Mouse (Mus musculus): ENCODE data around the gene C130050O18Rik. TPM values are rescaled to one million over a fixed set of nuclear protein-coding genes. Genes with fewer than 3 reads are reported as not detected.
"Not testable (repeated sequence)": the region's sequence is repeated elsewhere in the genome, so short reads cannot be mapped to it uniquely, and the experiment has no call there.

C130050O18Rik gene
- polyA plus RNA-seq, 1 experiment from 2014 or later, result 0.56 TPM

GRCm38 (mm10) chr5:139383234-139383633, 21.8 kb upstream of the C130050O18Rik start:
- no peak for DNase-seq (ENCODE audit: low spot score)
- H3K27ac ChIP-seq, result peak overlapping the region; percentile 59; the same call in 1 of the 2 replicates

GRCm38 (mm10) chr5:139384531-139384930, 20.5 kb upstream of the C130050O18Rik start:
- H3K9me3 ChIP-seq (replicated peaks), result no peaks in the 10 kb centered on the region
- no peaks in the 10 kb centered on the region for H3K36me3 ChIP-seq
- peaks cover 57% of the 10 kb centered on the region for H3K4me1 ChIP-seq
- H3K27ac ChIP-seq, result peak overlapping the region; percentile 38; the same call in 1 of the 2 replicates
- no peak for DNase-seq (ENCODE audit: low spot score)
- WGBS, result 77% methylated on average over 10 of the region's 10 CpGs
- 0 out of 2 replicates have a peak, but pooled peaks cover 5% of the 10 kb centered on the region for H3K27me3 ChIP-seq (ENCODE audit: low read depth, poor library complexity, severe bottlenecking)
- no peak overlapping the region for H3K4me3 ChIP-seq

More at GRCm38 (mm10) chr5:139383234-139383633, 21.8 kb upstream of the C130050O18Rik start:
- H3K9me3 ChIP-seq (replicated peaks), result no peaks in the 10 kb centered on the region
- H3K4me3 ChIP-seq, result no peak overlapping the region
- H3K4me1 ChIP-seq, result peaks cover 55% of the 10 kb centered on the region
- 0 out of 2 replicates have a peak, but pooled peaks cover 5% of the 10 kb centered on the region for H3K27me3 ChIP-seq (ENCODE audit: low read depth, poor library complexity, severe bottlenecking)
- no peaks in the 10 kb centered on the region for H3K36me3 ChIP-seq
- 87% methylated on average over 9 of the region's 9 CpGs for WGBS

DNA sequence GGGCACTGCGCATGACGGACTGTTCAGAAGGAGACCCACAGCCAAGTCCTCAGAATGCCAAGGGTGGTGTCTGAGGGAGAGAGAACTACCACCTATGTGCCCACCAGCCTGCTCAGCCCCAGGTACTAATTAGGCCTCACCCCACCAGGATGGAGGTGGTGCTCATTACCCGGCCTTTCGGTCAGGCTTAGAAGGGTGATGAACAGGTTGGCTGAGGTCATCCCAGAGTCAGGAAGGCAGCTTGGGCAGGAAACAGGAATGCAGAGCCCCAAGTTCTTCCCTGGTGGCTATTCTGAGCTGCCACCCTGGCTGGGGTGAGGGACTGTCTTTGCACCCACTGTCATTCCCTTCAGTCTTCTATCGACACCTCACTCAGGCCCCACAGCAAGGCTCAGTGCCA, 19.0 kb upstream of the C130050O18Rik start:
- WGBS, result 95% methylated on average over 5 of the region's 5 CpGs
- Histone ChIP-seq H3K4me1 (peaks cover 56% of the 10 kb centered on the region), H3K36me3 (no peaks in the 10 kb centered on the region), H3K27me3 (ENCODE audit: low read depth, poor library complexity, severe bottlenecking) (0 out of 2 replicates have a peak, but pooled peaks cover 5% of the 10 kb centered on the region), H3K4me3 (no peak overlapping the region), H3K9me3 (replicated peaks) (no peaks in the 10 kb centered on the region), H3K27ac (peak overlapping the region; percentile 37; the same call in 1 of the 2 replicates)
- DNase-seq (ENCODE audit: low spot score), result no peak

- Histone ChIP-seq H3K4me1 (peaks cover 56% of the 10 kb centered on the region), H3K36me3 (no peaks in the 10 kb centered on the region; the same call in 1 of the 2 replicates), H3K4me3 (0 out of 2 replicates have a peak overlapping the region, but pooled peaks have one; percentile 3), H3K9me3 (replicated peaks) (no peaks in the 10 kb centered on the region), H3K27me3 (ENCODE audit: low read depth, poor library complexity, severe bottlenecking) (no peaks in the 10 kb centered on the region), H3K27ac (peak overlapping the region; percentile 86)
- DNase-seq (ENCODE audit: low spot score), result no peak
- 78% methylated on average over 10 of the region's 10 CpGs for WGBS
Measured at GRCm38 (mm10) chr5:139387329-139388194, 17.5 kb upstream of the C130050O18Rik start.

DNA sequence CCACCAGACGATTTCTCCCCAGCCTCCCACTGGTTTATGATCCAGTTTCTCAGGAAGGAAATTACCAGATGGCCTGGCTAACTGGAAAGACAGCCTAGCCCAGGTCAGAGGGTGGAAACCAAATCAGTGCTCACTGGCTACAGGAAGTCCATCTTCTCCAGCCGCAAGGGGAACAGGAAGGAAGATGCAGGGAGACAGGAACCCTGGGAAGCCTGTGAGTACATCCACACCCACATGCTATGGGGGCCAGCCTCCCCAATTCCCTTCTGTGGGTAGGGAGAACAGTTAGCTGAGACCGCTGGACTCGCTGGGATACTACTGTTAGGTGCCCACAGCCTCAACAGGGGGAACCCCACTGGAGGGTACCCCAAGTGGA, 16.9 kb upstream of the C130050O18Rik start:
- Histone ChIP-seq H3K4me1 (peaks cover 55% of the 10 kb centered on the region), H3K27ac (peak overlapping the region; percentile 86), H3K9me3 (replicated peaks) (no peaks in the 10 kb centered on the region), H3K36me3 (peaks cover 6% of the 10 kb centered on the region; the same call in 1 of the 2 replicates), H3K4me3 (0 out of 2 replicates have a peak overlapping the region, but pooled peaks have one; percentile 3), H3K27me3 (ENCODE audit: low read depth, poor library complexity, severe bottlenecking) (no peaks in the 10 kb centered on the region)
- DNase-seq (ENCODE audit: low spot score), result peak; percentile 47
- WGBS, result 62% methylated on average over 4 of the region's 4 CpGs

DNA sequence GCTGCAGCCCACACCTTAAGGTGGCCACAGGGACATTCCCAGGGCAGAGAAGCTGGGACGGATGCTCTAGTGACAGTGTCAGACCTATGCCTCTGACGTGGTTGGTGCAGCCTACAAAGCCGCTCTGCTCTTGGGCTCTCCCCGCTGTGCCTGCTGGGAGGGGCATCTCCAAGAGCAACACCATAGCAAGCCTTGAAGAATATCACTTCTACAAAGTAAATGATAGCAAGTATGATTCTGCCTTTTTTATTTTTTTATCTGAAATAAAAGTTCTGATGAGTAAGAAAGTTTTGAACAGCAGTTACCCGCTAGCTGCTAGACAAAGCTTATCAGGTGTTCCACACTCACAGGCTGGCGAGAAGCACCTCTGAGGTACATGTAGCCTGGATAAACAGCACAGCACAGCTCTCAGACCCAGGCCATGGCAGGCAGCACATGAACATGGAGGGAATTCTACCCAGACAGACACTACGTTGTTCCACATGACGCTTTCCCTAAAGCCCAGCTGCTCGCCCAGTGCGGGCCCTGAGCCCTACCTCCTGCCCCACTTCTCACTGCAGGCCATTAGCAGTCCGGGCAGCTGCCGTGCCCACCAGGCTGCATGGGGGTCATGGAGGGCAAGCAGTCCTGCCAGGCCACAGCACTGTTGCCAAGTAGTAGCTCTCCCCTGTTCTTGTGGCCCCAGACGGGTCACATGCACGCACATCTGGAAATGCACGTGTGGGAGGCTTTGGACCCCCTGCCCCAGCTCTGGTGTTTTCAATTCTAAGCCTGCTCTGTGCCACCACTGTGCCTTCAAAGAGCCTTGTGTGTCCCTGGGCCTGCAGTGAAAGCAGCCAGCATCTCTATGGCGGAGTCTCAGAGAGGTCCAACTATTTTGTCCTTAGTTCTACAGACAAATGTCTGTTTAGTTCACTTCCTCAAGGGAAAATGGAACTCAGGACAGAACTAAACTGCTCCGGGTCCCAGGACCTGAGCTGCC, 16.1 kb upstream of the C130050O18Rik start:
- DNase-seq (ENCODE audit: low spot score), result no peak
- peak overlapping the region; percentile 86 for H3K27ac ChIP-seq
- WGBS, result 77% methylated on average over 17 of the region's 17 CpGs
- H3K4me1 ChIP-seq, result peaks cover 54% of the 10 kb centered on the region
- H3K36me3 ChIP-seq, result peaks cover 6% of the 10 kb centered on the region; the same call in 1 of the 2 replicates
- H3K27me3 ChIP-seq (ENCODE audit: low read depth, poor library complexity, severe bottlenecking), result no peaks in the 10 kb centered on the region
- no peaks in the 10 kb centered on the region for H3K9me3 ChIP-seq (replicated peaks)
- H3K4me3 ChIP-seq, result peak overlapping the region; percentile 6; the same call in 1 of the 2 replicates

- no peaks in the 10 kb centered on the region for H3K9me3 ChIP-seq (replicated peaks)
- peaks cover 58% of the 10 kb centered on the region for H3K4me1 ChIP-seq
- peaks cover 6% of the 10 kb centered on the region; the same call in 1 of the 2 replicates for H3K36me3 ChIP-seq
- no peaks in the 10 kb centered on the region for H3K27me3 ChIP-seq (ENCODE audit: low read depth, poor library complexity, severe bottlenecking)
- H3K27ac ChIP-seq, result peak overlapping the region; percentile 86
- WGBS, result 16% methylated on average over 6 of the region's 6 CpGs
- peak overlapping the region; percentile 6; the same call in 1 of the 2 replicates for H3K4me3 ChIP-seq
- DNase-seq (ENCODE audit: low spot score), result no peak
Measured at GRCm38 (mm10) chr5:139389676-139390061, 15.4 kb upstream of the C130050O18Rik start.

- not testable (repeated sequence) for H3K36me3 ChIP-seq; H3K27me3 ChIP-seq (ENCODE audit: low read depth, poor library complexity, severe bottlenecking); H3K9me3 ChIP-seq (replicated peaks); H3K4me3 ChIP-seq; DNase-seq (ENCODE audit: low spot score)
- 82% methylated on average over 5 of the region's 5 CpGs for WGBS
- Histone ChIP-seq H3K4me1 (peaks cover 64% of the 10 kb centered on the region), H3K27ac (peak overlapping the region; percentile 86)
Measured at GRCm38 (mm10) chr5:139390324-139391119, 14.6 kb upstream of the C130050O18Rik start.

DNA sequence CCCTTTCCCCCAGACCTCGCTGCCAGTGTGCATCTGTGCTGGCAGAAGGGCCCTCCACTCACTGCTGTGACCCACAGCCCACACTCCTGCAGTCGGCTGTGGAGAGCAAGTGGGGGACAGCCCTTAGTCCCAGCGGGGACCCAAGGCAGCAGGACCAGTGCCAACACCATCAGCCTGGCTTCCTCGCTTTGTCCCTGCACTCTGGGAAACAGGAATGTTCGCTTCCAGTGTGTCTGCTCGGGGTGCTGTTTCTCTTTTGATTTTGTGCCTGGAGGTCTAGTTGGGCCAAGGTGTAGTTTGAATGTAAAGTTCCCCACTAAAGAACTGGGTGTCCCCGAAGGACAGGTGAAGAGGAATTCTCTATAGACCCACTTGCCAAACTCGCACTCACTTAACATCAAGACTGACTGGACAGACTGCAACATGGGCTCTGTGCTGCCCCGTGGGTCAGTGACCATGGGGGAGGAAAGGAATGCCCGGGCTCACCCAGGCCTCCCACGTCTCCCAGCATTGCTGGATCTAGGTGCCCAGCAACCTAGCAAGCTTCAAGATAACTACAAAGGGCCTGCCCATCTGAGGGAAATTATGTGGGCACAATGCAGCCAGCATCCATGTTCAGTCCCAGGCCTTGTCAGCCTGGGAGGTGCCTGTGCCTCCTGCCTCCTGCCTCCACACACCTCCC, 13.6 kb upstream of the C130050O18Rik start:
- no peak for DNase-seq (ENCODE audit: low spot score)
- peaks cover 6% of the 10 kb centered on the region; the same call in 1 of the 2 replicates for H3K36me3 ChIP-seq
- H3K9me3 ChIP-seq (replicated peaks), result no peaks in the 10 kb centered on the region
- peaks cover 62% of the 10 kb centered on the region for H3K4me1 ChIP-seq
- H3K27ac ChIP-seq, result peak overlapping the region; percentile 68
- H3K27me3 ChIP-seq (ENCODE audit: low read depth, poor library complexity, severe bottlenecking), result no peaks in the 10 kb centered on the region
- H3K4me3 ChIP-seq, result 0 out of 2 replicates have a peak overlapping the region, but pooled peaks have one; percentile 3
- 82% methylated on average over 11 of the region's 11 CpGs for WGBS

DNA sequence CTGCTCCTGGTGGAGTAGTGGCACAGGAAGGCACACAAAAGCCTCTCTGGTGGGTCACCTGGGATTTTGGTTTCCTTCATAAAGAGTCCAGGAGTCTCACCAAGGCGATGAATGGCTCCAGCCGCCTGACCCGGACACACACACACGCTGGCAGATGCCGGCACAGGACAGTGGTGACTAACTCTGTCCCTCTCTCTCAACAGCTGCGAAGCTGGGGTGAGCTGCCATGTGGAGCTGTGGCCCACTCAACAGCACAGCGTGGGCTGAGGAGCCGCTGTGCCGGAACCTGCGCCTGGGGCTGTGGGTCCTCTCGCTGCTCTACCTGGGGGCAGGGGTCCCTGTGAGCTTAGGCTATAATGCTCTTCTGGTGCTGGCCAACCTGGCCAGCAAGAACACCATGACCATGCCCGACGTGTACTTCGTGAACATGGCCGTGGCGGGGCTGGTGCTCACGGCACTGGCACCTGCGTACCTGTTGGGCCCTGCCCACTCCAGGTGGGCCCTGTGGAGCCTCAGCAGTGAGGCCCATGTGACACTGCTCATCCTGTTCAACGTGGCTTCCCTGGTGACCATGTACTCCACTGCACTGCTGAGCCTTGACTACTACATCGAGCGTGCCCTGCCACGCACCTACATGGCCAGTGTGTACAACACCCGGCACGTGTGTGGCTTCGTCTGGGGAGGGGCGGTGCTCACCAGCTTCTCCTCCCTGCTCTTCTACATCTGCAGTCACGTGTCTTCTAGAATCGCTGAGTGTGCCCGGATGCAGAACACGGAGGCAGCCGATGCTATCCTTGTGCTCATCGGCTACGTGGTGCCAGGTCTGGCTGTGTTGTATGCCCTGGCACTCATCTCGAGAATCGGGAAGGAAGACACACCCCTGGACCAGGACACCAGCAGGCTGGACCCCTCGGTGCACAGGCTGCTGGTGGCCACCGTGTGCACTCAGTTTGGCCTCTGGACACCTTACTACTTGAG, 12.6 kb upstream of the C130050O18Rik start:
- no peaks in the 10 kb centered on the region for H3K9me3 ChIP-seq (replicated peaks)
- H3K27me3 ChIP-seq (ENCODE audit: low read depth, poor library complexity, severe bottlenecking), result no peaks in the 10 kb centered on the region
- peaks cover 56% of the 10 kb centered on the region for H3K4me1 ChIP-seq
- DNase-seq (ENCODE audit: low spot score), result no peak
- H3K36me3 ChIP-seq, result peaks cover 6% of the 10 kb centered on the region; the same call in 1 of the 2 replicates
- WGBS, result 95% methylated on average over 37 of the region's 37 CpGs
- no peak overlapping the region for H3K4me3 ChIP-seq
- peak overlapping the region; percentile 17; the same call in 1 of the 2 replicates for H3K27ac ChIP-seq

Measured in limb, embryonic 10.5 days (tissue).